Mouse (Mus musculus): Measurements from ENCODE around the gene Sipa1l1. TPM values are rescaled to one million over a fixed set of nuclear protein-coding genes. Genes with fewer than 3 reads are reported as not detected.

The Sipa1l1 gene
- polyA plus RNA-seq, 1 experiment: 0.13 TPM

GRCm38 (mm10) chr12:82434591-82434990 is 265.5 kb downstream of the Sipa1l1 start:
- Histone ChIP-seq H3K36me3 (ENCODE audit: control insufficient read depth) (peaks cover 2% of the 10 kb centered on the region; the same call in 1 of the 2 replicates), H3K27me3 (ENCODE audit: control insufficient read depth) (no peaks in the 10 kb centered on the region), H3K4me3 (replicated peaks) (no peak overlapping the region), H3K9me3 (ENCODE audit: control insufficient read depth, low read length) (no peaks in the 10 kb centered on the region), H3K4me1 (ENCODE audit: control insufficient read depth) (no peaks in the 10 kb centered on the region)
- TF ChIP-seq GATA1 (IDR thresholded peaks at IDR 0.05; ENCODE audit: low read length) (no peak), TAL1 (IDR thresholded peaks at IDR 0.05; ENCODE audit: low read length) (no peak)

- Histone ChIP-seq H3K27me3 (ENCODE audit: control insufficient read depth) (no peaks in the 10 kb centered on the region), H3K9me3 (ENCODE audit: control insufficient read depth, low read length) (no peaks in the 10 kb centered on the region), H3K4me3 (replicated peaks) (no peak overlapping the region), H3K4me1 (ENCODE audit: control insufficient read depth) (no peaks in the 10 kb centered on the region), H3K36me3 (ENCODE audit: control insufficient read depth) (peaks cover 7% of the 10 kb centered on the region; the same call in 1 of the 2 replicates)
- TF ChIP-seq GATA1 (IDR thresholded peaks at IDR 0.05; ENCODE audit: low read length): no peak
- no peak for TF ChIP-seq TAL1 (IDR thresholded peaks at IDR 0.05; ENCODE audit: low read length)
Observed at GRCm38 (mm10) chr12:82441479-82441878, 272.4 kb downstream of the Sipa1l1 start.

GRCm38 (mm10) chr12:82446609-82447024 is 277.5 kb downstream of the Sipa1l1 start:
- Histone ChIP-seq H3K36me3 (ENCODE audit: control insufficient read depth) (peaks cover 3% of the 10 kb centered on the region; the same call in 1 of the 2 replicates), H3K4me1 (ENCODE audit: control insufficient read depth) (no peaks in the 10 kb centered on the region), H3K4me3 (replicated peaks) (no peak overlapping the region), H3K9me3 (ENCODE audit: control insufficient read depth, low read length) (no peaks in the 10 kb centered on the region), H3K27me3 (ENCODE audit: control insufficient read depth) (no peaks in the 10 kb centered on the region)
- TF ChIP-seq GATA1 (IDR thresholded peaks at IDR 0.05; ENCODE audit: low read length) (no peak), TAL1 (IDR thresholded peaks at IDR 0.05; ENCODE audit: low read length) (no peak)

- TF ChIP-seq TAL1 (IDR thresholded peaks at IDR 0.05; ENCODE audit: low read length): no peak
- no peak for TF ChIP-seq GATA1 (IDR thresholded peaks at IDR 0.05; ENCODE audit: low read length)
- Histone ChIP-seq H3K4me1 (ENCODE audit: control insufficient read depth) (no peaks in the 10 kb centered on the region), H3K36me3 (ENCODE audit: control insufficient read depth) (peaks cover 3% of the 10 kb centered on the region; the same call in 1 of the 2 replicates), H3K4me3 (replicated peaks) (no peak overlapping the region), H3K27me3 (ENCODE audit: control insufficient read depth) (no peaks in the 10 kb centered on the region), H3K9me3 (ENCODE audit: control insufficient read depth, low read length) (no peaks in the 10 kb centered on the region)
Observed at GRCm38 (mm10) chr12:82448129-82448815, 279.2 kb downstream of the Sipa1l1 start.

- no peaks in the 10 kb centered on the region for H3K9me3 ChIP-seq (ENCODE audit: control insufficient read depth, low read length)
- H3K36me3 ChIP-seq (ENCODE audit: control insufficient read depth): peaks cover under 1% of the 10 kb centered on the region; the same call in 1 of the 2 replicates
- no peaks in the 10 kb centered on the region for H3K27me3 ChIP-seq (ENCODE audit: control insufficient read depth)
- TF ChIP-seq GATA1 (IDR thresholded peaks at IDR 0.05; ENCODE audit: low read length): no peak
- no peak for TF ChIP-seq TAL1 (IDR thresholded peaks at IDR 0.05; ENCODE audit: low read length)
- H3K4me1 ChIP-seq (ENCODE audit: control insufficient read depth): no peaks in the 10 kb centered on the region
- no peak overlapping the region for H3K4me3 ChIP-seq (replicated peaks)
Observed at GRCm38 (mm10) chr12:82452428-82452827, 283.3 kb downstream of the Sipa1l1 start.

GRCm38 (mm10) chr12:82454415-82454814 is 285.3 kb downstream of the Sipa1l1 start:
- TF ChIP-seq GATA1 (IDR thresholded peaks at IDR 0.05; ENCODE audit: low read length) (no peak), TAL1 (IDR thresholded peaks at IDR 0.05; ENCODE audit: low read length) (no peak)

GRCm38 (mm10) chr12:82455700-82456413 is 286.7 kb downstream of the Sipa1l1 start:
- Histone ChIP-seq H3K9me3 (ENCODE audit: control insufficient read depth, low read length) (no peaks in the 10 kb centered on the region), H3K36me3 (ENCODE audit: control insufficient read depth) (no peaks in the 10 kb centered on the region), H3K27me3 (ENCODE audit: control insufficient read depth) (no peaks in the 10 kb centered on the region), H3K4me3 (replicated peaks) (no peak overlapping the region), H3K4me1 (ENCODE audit: control insufficient read depth) (no peaks in the 10 kb centered on the region)
- TF ChIP-seq GATA1 (IDR thresholded peaks at IDR 0.05; ENCODE audit: low read length) (no peak), TAL1 (IDR thresholded peaks at IDR 0.05; ENCODE audit: low read length) (no peak)

More at GRCm38 (mm10) chr12:82454415-82454814, 285.3 kb downstream of the Sipa1l1 start:
- Histone ChIP-seq H3K4me1 (ENCODE audit: control insufficient read depth) (no peaks in the 10 kb centered on the region), H3K9me3 (ENCODE audit: control insufficient read depth, low read length) (no peaks in the 10 kb centered on the region), H3K36me3 (ENCODE audit: control insufficient read depth) (no peaks in the 10 kb centered on the region), H3K27me3 (ENCODE audit: control insufficient read depth) (no peaks in the 10 kb centered on the region), H3K4me3 (replicated peaks) (no peak overlapping the region)

- no peak overlapping the region for H3K4me3 ChIP-seq (replicated peaks)
- H3K9me3 ChIP-seq (ENCODE audit: control insufficient read depth, low read length): no peaks in the 10 kb centered on the region
- TF ChIP-seq TAL1 (IDR thresholded peaks at IDR 0.05; ENCODE audit: low read length): no peak
- TF ChIP-seq GATA1 (IDR thresholded peaks at IDR 0.05; ENCODE audit: low read length): no peak
- H3K4me1 ChIP-seq (ENCODE audit: control insufficient read depth): no peaks in the 10 kb centered on the region
- H3K27me3 ChIP-seq (ENCODE audit: control insufficient read depth): no peaks in the 10 kb centered on the region
- no peaks in the 10 kb centered on the region for H3K36me3 ChIP-seq (ENCODE audit: control insufficient read depth)
Observed at GRCm38 (mm10) chr12:82456414-82456805, 287.3 kb downstream of the Sipa1l1 start.

GRCm38 (mm10) chr12:82457609-82458008 is 288.5 kb downstream of the Sipa1l1 start:
- Histone ChIP-seq H3K4me3 (replicated peaks) (no peak overlapping the region), H3K9me3 (ENCODE audit: control insufficient read depth, low read length) (no peaks in the 10 kb centered on the region), H3K27me3 (ENCODE audit: control insufficient read depth) (no peaks in the 10 kb centered on the region), H3K36me3 (ENCODE audit: control insufficient read depth) (no peaks in the 10 kb centered on the region), H3K4me1 (ENCODE audit: control insufficient read depth) (no peaks in the 10 kb centered on the region)
- no peak for TF ChIP-seq TAL1 (IDR thresholded peaks at IDR 0.05; ENCODE audit: low read length)
- no peak for TF ChIP-seq GATA1 (IDR thresholded peaks at IDR 0.05; ENCODE audit: low read length)

All from erythroblast, embryonic 14.5 days (primary cell).